Mouse (Mus musculus): ENCODE measurements around the gene 2810021J22Rik.

GRCm38 (mm10) chr11:58922420-58922819, 55.4 kb downstream of the 2810021J22Rik start:
- TF ChIP-seq CTCF (IDR thresholded peaks at IDR 0.05; ENCODE audit: borderline replicate concordance, control insufficient read depth, extremely low read depth, insufficient read depth, low read length, poor library complexity) (no peak), POLR2A (IDR thresholded peaks at IDR 0.05; ENCODE audit: control insufficient read depth, extremely low read depth, insufficient read depth, low read length, poor library complexity) (no peak)

Measured in thymus, adult 2 months (tissue).